Mouse (Mus musculus): ENCODE results near the gene Map3k21. TPM values are rescaled to one million over a fixed set of nuclear protein-coding genes. Genes with fewer than 3 reads are reported as not detected.

Map3k21 gene
- total RNA-seq, 1 experiment from 2014 or later: 1.3 TPM

GRCm38 (mm10) chr8:125971336-125971735, 61.1 kb downstream of the Map3k21 start:
- no peak for DNase-seq

GRCm38 (mm10) chr8:125975981-125976380, 65.7 kb downstream of the Map3k21 start:
- no peak for DNase-seq

GRCm38 (mm10) chr8:125980826-125981225, 70.6 kb downstream of the Map3k21 start:
- DNase-seq: no peak

- DNase-seq: no peak
Observed at GRCm38 (mm10) chr8:125983515-125983914, 73.3 kb downstream of the Map3k21 start.

GRCm38 (mm10) chr8:125984140-125984539, 73.9 kb downstream of the Map3k21 start:
- DNase-seq: no peak

- no peak for DNase-seq
Observed at GRCm38 (mm10) chr8:125985364-125985763, 75.1 kb downstream of the Map3k21 start.

GRCm38 (mm10) chr8:125986999-125987589, 76.8 kb downstream of the Map3k21 start:
- DNase-seq: peak; percentile 40

- no peak for DNase-seq
Observed at GRCm38 (mm10) chr8:125987996-125988395, 77.7 kb downstream of the Map3k21 start.

GRCm38 (mm10) chr8:125993636-125994035, 83.4 kb downstream of the Map3k21 start:
- no peak for DNase-seq

GRCm38 (mm10) chr8:125995101-125995986, 85.1 kb downstream of the Map3k21 start, which contains the start of gene Kcnk1:
Kcnk1 (plus strand) TSS chr8:125995170.
- peak; percentile 47 for DNase-seq

GRCm38 (mm10) chr8:125996031-125996839, 86.0 kb downstream of the Map3k21 start:
- DNase-seq: peak; percentile 26

GRCm38 (mm10) chr8:125996980-125997379, 86.7 kb downstream of the Map3k21 start:
- no peak for DNase-seq

Other genes with a start within 250 kb of the Map3k21 start
- gene Map10, start 240.6 kb upstream of the Map3k21 start, total RNA-seq (2021): 3.3 and 3.6 TPM in 2 replicates
- 14.3 TPM in 2 replicates for gene Ntpcr, start 180.5 kb upstream of the Map3k21 start, total RNA-seq (2021)
- 0.45 and 0.52 TPM in 2 replicates for gene Pcnx2, start 12.1 kb upstream of the Map3k21 start, total RNA-seq (2021)
- gene Kcnk1, start 84.7 kb downstream of the Map3k21 start, total RNA-seq (2021): 1.1 and 1.2 TPM in 2 replicates